Mouse (Mus musculus): ENCODE data around the gene Gas7. TPM values are rescaled to one million over a fixed set of nuclear protein-coding genes. Genes with fewer than 3 reads are reported as not detected.

Gene Gas7
- total RNA-seq, 1 experiment = 2.4 TPM

GRCm38 (mm10) chr11:67515020-67515911, 60.0 kb downstream of the Gas7 start:
- Histone ChIP-seq H3K36me3 (ENCODE audit: control insufficient read depth, insufficient read depth, low read length, poor library complexity, severe bottlenecking) (no peaks in the 10 kb centered on the region), H3K27ac (ENCODE audit: insufficient read depth, low read depth, low read length, poor library complexity, severe bottlenecking) (no peak overlapping the region), H3K9ac (ENCODE audit: insufficient read depth, low read depth, low read length, poor library complexity, severe bottlenecking) (no peak overlapping the region), H3K9me3 (ENCODE audit: control insufficient read depth, insufficient read depth, low read depth, low read length) (no peaks in the 10 kb centered on the region), H3K4me3 (ENCODE audit: insufficient read depth in 1 of 2, low read depth in 1 of 2, low read length in 2 of 2, poor library complexity in 1 of 2, severe bottlenecking in 1 of 2) (no peak overlapping the region), H3K4me1 (ENCODE audit: control insufficient read depth in 2 of 2, insufficient read depth in 2 of 2, low read length in 2 of 2, poor library complexity in 1 of 2) (no peaks in the 10 kb centered on the region)
- in situ Hi-C loops (cut with MboI; ENCODE audit: low sequenced_read_pairs in 2 of 2, unreplicated experiment in 2 of 2) = no loop called here
- no peak for DNase-seq (ENCODE audit: low read depth, low spot score)
- TF ChIP-seq MAFK (IDR thresholded peaks at IDR 0.05; ENCODE audit: insufficient read depth, low read depth, low read length) (no peak), ZNF384 (IDR thresholded peaks at IDR 0.05; ENCODE audit: low read depth, low read length) (no peak), HCFC1 (IDR thresholded peaks at IDR 0.05; ENCODE audit: borderline replicate concordance, insufficient read depth, low read length) (no peak), ZC3H11A (IDR thresholded peaks at IDR 0.05; ENCODE audit: borderline replicate concordance, low read depth, low read length) (no peak), CHD2 (IDR thresholded peaks at IDR 0.05; ENCODE audit: low read depth, low read length) (no peak)

GRCm38 (mm10) chr11:67515912-67516305, 60.7 kb downstream of the Gas7 start:
- DNase-seq (ENCODE audit: low read depth, low spot score) = no peak
- H3K9ac ChIP-seq (ENCODE audit: insufficient read depth, low read depth, low read length, poor library complexity, severe bottlenecking) = no peak overlapping the region
- H3K9me3 ChIP-seq (ENCODE audit: control insufficient read depth, insufficient read depth, low read depth, low read length) = no peaks in the 10 kb centered on the region
- no peak overlapping the region for H3K27ac ChIP-seq (ENCODE audit: insufficient read depth, low read depth, low read length, poor library complexity, severe bottlenecking)
- no peak for TF ChIP-seq CHD2 (IDR thresholded peaks at IDR 0.05; ENCODE audit: low read depth, low read length)
- no peak for TF ChIP-seq HCFC1 (IDR thresholded peaks at IDR 0.05; ENCODE audit: borderline replicate concordance, insufficient read depth, low read length)
- TF ChIP-seq MAFK (IDR thresholded peaks at IDR 0.05; ENCODE audit: insufficient read depth, low read depth, low read length) = no peak
- no peak for TF ChIP-seq ZC3H11A (IDR thresholded peaks at IDR 0.05; ENCODE audit: borderline replicate concordance, low read depth, low read length)
- no peaks in the 10 kb centered on the region for H3K36me3 ChIP-seq (ENCODE audit: control insufficient read depth, insufficient read depth, low read length, poor library complexity, severe bottlenecking)
- no peaks in the 10 kb centered on the region for H3K4me1 ChIP-seq (ENCODE audit: control insufficient read depth in 2 of 2, insufficient read depth in 2 of 2, low read length in 2 of 2, poor library complexity in 1 of 2)
- no peak overlapping the region for H3K4me3 ChIP-seq (ENCODE audit: insufficient read depth in 1 of 2, low read depth in 1 of 2, low read length in 2 of 2, poor library complexity in 1 of 2, severe bottlenecking in 1 of 2)
- in situ Hi-C loops (cut with MboI; ENCODE audit: low sequenced_read_pairs in 2 of 2, unreplicated experiment in 2 of 2) = no loop called here

GRCm38 (mm10) chr11:67517748-67518147, 62.5 kb downstream of the Gas7 start:
- Histone ChIP-seq H3K9ac (ENCODE audit: insufficient read depth, low read depth, low read length, poor library complexity, severe bottlenecking) (no peak overlapping the region), H3K9me3 (ENCODE audit: control insufficient read depth, insufficient read depth, low read depth, low read length) (no peaks in the 10 kb centered on the region), H3K36me3 (ENCODE audit: control insufficient read depth, insufficient read depth, low read length, poor library complexity, severe bottlenecking) (no peaks in the 10 kb centered on the region), H3K4me3 (ENCODE audit: insufficient read depth in 1 of 2, low read depth in 1 of 2, low read length in 2 of 2, poor library complexity in 1 of 2, severe bottlenecking in 1 of 2) (no peak overlapping the region), H3K27ac (ENCODE audit: insufficient read depth, low read depth, low read length, poor library complexity, severe bottlenecking) (no peak overlapping the region), H3K4me1 (ENCODE audit: control insufficient read depth in 2 of 2, insufficient read depth in 2 of 2, low read length in 2 of 2, poor library complexity in 1 of 2) (no peaks in the 10 kb centered on the region)
- TF ChIP-seq CHD2 (IDR thresholded peaks at IDR 0.05; ENCODE audit: low read depth, low read length) = no peak
- no peak for TF ChIP-seq HCFC1 (IDR thresholded peaks at IDR 0.05; ENCODE audit: borderline replicate concordance, insufficient read depth, low read length)
- TF ChIP-seq MAFK (IDR thresholded peaks at IDR 0.05; ENCODE audit: insufficient read depth, low read depth, low read length) = no peak
- no peak for TF ChIP-seq ZNF384 (IDR thresholded peaks at IDR 0.05; ENCODE audit: low read depth, low read length)
- 0 out of 2 replicates have a peak, but pooled peaks have one; percentile 7 for TF ChIP-seq ZC3H11A (IDR thresholded peaks at IDR 0.05; ENCODE audit: borderline replicate concordance, low read depth, low read length)
- peak; percentile 25 for DNase-seq (ENCODE audit: low read depth, low spot score)
- in situ Hi-C loops (cut with MboI; ENCODE audit: low sequenced_read_pairs in 2 of 2, unreplicated experiment in 2 of 2) = no loop called here

DNA sequence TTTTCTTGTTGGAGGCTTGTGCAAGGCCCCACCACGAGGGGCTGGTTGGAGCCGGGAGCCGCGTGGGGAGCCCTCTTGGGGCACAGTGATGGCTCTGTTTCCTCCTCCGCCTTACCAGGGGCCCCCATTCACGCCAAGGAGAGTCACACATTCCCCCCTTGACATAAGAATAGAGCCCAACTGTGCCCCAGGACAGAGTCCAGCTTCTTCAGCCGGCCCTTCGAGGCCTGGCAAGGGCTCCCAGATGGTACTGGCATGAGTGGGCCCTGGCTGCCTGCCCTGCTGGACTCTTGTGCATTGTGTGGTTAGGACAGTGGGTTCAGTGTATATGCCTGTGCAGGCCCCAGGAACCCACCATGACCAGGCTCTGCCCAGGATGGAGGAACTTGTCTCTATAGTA, 63.7 kb downstream of the Gas7 start:
- H3K9me3 ChIP-seq (ENCODE audit: control insufficient read depth, insufficient read depth, low read depth, low read length) = no peaks in the 10 kb centered on the region
- H3K4me1 ChIP-seq (ENCODE audit: control insufficient read depth in 2 of 2, insufficient read depth in 2 of 2, low read length in 2 of 2, poor library complexity in 1 of 2) = no peaks in the 10 kb centered on the region
- H3K27ac ChIP-seq (ENCODE audit: insufficient read depth, low read depth, low read length, poor library complexity, severe bottlenecking) = no peak overlapping the region
- H3K4me3 ChIP-seq (ENCODE audit: insufficient read depth in 1 of 2, low read depth in 1 of 2, low read length in 2 of 2, poor library complexity in 1 of 2, severe bottlenecking in 1 of 2) = no peak overlapping the region
- in situ Hi-C loops (cut with MboI; ENCODE audit: low sequenced_read_pairs in 2 of 2, unreplicated experiment in 2 of 2) = no loop called here
- no peak for DNase-seq (ENCODE audit: low read depth, low spot score)
- no peak for TF ChIP-seq ZNF384 (IDR thresholded peaks at IDR 0.05; ENCODE audit: low read depth, low read length)
- TF ChIP-seq MAFK (IDR thresholded peaks at IDR 0.05; ENCODE audit: insufficient read depth, low read depth, low read length) = no peak
- no peak for TF ChIP-seq HCFC1 (IDR thresholded peaks at IDR 0.05; ENCODE audit: borderline replicate concordance, insufficient read depth, low read length)
- no peak for TF ChIP-seq CHD2 (IDR thresholded peaks at IDR 0.05; ENCODE audit: low read depth, low read length)
- no peak for TF ChIP-seq ZC3H11A (IDR thresholded peaks at IDR 0.05; ENCODE audit: borderline replicate concordance, low read depth, low read length)
- H3K36me3 ChIP-seq (ENCODE audit: control insufficient read depth, insufficient read depth, low read length, poor library complexity, severe bottlenecking) = no peaks in the 10 kb centered on the region
- H3K9ac ChIP-seq (ENCODE audit: insufficient read depth, low read depth, low read length, poor library complexity, severe bottlenecking) = no peak overlapping the region

Measured in ES-E14 (cell line).